Mouse (Mus musculus): Measurements from ENCODE around the gene Cstf2. TPM values are rescaled to one million over a fixed set of nuclear protein-coding genes. Genes with fewer than 3 reads are reported as not detected.

Cstf2 gene
- 45.3 and 46.2 TPM in 2 replicates for polyA plus RNA-seq (2014; fragmentation: Nextera tagmentation; extraction: Ambion mirVana)

DNA sequence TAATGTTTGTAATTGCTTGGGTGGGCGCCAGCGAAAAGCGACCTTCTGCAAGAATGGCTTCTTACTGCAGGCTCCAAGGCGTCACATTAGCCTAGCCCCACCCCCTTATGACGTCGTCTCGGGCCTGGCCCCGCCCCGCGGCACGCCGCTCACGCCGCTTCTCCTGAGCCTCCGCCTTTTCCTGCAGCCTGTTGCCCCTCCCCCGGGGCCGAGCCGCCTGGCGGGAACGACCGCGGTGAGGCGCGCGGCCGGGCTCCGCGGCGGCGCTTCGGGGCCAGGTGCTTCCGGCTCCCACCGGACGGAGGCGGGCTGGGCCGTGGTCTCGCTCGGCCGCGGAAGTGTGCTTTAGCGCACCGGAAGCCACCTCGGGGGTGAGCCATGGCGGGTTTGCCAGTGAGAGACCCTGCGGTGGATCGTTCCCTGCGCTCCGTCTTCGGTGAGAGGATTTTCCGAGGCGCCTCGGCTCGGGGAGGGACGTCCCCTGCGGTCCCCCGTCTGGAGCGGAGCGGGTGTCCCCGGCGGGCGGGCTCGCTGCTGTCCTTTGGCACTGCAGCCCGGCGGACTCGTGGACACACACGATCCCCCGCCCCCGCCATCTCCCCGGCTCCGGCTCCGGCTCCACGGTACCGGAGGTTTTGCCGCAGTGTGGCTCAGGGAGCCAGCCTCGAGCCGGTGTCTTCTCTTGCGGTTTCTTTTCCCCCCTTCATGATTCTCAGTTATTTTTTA, at the start of gene Cstf2:
Cstf2 (plus strand) TSS at position 201 of the 726 bp plus-strand sequence.
- no peaks in the 10 kb centered on the region; the same call in 1 of the 2 replicates for H3K27me3 ChIP-seq (replicated peaks; ENCODE audit: control insufficient read depth, insufficient read depth, low read length)
- peak; percentile 97 for ATAC-seq (ENCODE audit: low read depth)
- H3K9me3 ChIP-seq (ENCODE audit: control insufficient read depth, low read length), result no peaks in the 10 kb centered on the region
- H3K4me2 ChIP-seq (ENCODE audit: low read depth, low read length), result peak within 1 kb of the TSS; percentile 51
- no peaks in the 10 kb centered on the region for H3K4me1 ChIP-seq (ENCODE audit: control insufficient read depth, insufficient read depth, low read length)
- H3K36me3 ChIP-seq (ENCODE audit: control insufficient read depth, insufficient read depth, low read length), result peaks cover 26% of the 10 kb centered on the region; the same call in 1 of the 2 replicates
- peak within 1 kb of the TSS; percentile 80 for H3K9ac ChIP-seq (ENCODE audit: low read depth, low read length)
- peak within 1 kb of the TSS; percentile 56 for H3K4me3 ChIP-seq (ENCODE audit: low read depth, low read length)
- DNase-seq (ENCODE audit: low spot score), result peak; percentile 92
- 32% methylated on average over 21 of the region's 77 CpGs for WGBS
- peak within 1 kb of the TSS; percentile 87 for H3K27ac ChIP-seq (replicated peaks; ENCODE audit: low read depth, low read length)

GRCm38 (mm10) chrX:134019005-134019404, 40.0 kb upstream of the Cstf2 start:
- H3K4me3 ChIP-seq (ENCODE audit: low read depth, low read length), result no peak overlapping the region
- H3K4me1 ChIP-seq (ENCODE audit: control insufficient read depth, insufficient read depth, low read length), result no peaks in the 10 kb centered on the region
- H3K9ac ChIP-seq (ENCODE audit: low read depth, low read length), result no peak overlapping the region
- no peaks in the 10 kb centered on the region for H3K27me3 ChIP-seq (replicated peaks; ENCODE audit: control insufficient read depth, insufficient read depth, low read length)
- 14% methylated on average over 9 of the region's 9 CpGs for WGBS
- ATAC-seq (ENCODE audit: low read depth) (0 out of 2 replicates have a peak, but pooled peaks have one; percentile 53), DNase-seq (ENCODE audit: low spot score) (peak; percentile 59)
- no peak overlapping the region for H3K27ac ChIP-seq (replicated peaks; ENCODE audit: low read depth, low read length)
- H3K36me3 ChIP-seq (ENCODE audit: control insufficient read depth, insufficient read depth, low read length), result no peaks in the 10 kb centered on the region
- H3K9me3 ChIP-seq (ENCODE audit: control insufficient read depth, low read length), result no peaks in the 10 kb centered on the region
- no peak overlapping the region for H3K4me2 ChIP-seq (ENCODE audit: low read depth, low read length)

- Histone ChIP-seq H3K4me3 (ENCODE audit: low read depth, low read length) (no peak overlapping the region), H3K36me3 (ENCODE audit: control insufficient read depth, insufficient read depth, low read length) (no peaks in the 10 kb centered on the region), H3K9me3 (ENCODE audit: control insufficient read depth, low read length) (no peaks in the 10 kb centered on the region), H3K4me2 (ENCODE audit: low read depth, low read length) (no peak overlapping the region), H3K9ac (ENCODE audit: low read depth, low read length) (no peak overlapping the region), H3K4me1 (ENCODE audit: control insufficient read depth, insufficient read depth, low read length) (no peaks in the 10 kb centered on the region), H3K27ac (replicated peaks; ENCODE audit: low read depth, low read length) (no peak overlapping the region), H3K27me3 (replicated peaks; ENCODE audit: control insufficient read depth, insufficient read depth, low read length) (no peaks in the 10 kb centered on the region)
- WGBS, result 53% methylated on average over 5 of the region's 5 CpGs
- DNase-seq (ENCODE audit: low spot score) (no peak), ATAC-seq (ENCODE audit: low read depth) (no peak)
Observed at GRCm38 (mm10) chrX:134020664-134021063, 38.3 kb upstream of the Cstf2 start.

DNA sequence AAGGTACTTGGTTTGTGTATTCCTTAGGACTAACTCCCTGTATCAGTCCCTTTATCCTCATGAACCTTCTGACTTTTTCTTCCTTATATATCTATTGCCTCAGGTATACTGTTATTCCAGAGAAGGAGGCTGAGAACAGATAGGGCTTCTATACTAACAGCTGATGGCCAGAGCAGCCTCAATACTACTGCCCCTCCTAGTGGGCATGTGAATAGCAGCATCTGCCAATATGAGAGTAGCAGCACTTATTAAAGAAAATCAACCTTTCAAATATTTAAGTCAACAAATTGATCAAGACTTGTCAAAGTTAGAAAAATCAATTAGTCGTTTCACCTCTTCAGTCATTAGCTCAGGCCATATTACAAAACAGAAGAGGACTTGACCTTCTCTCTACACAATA, 10.0 kb upstream of the Cstf2 start:
- H3K9ac ChIP-seq (ENCODE audit: low read depth, low read length), result no peak overlapping the region
- WGBS, result 68% methylated on average over 1 of the region's 1 CpGs
- H3K27ac ChIP-seq (replicated peaks; ENCODE audit: low read depth, low read length), result no peak overlapping the region
- ATAC-seq (ENCODE audit: low read depth) (no peak), DNase-seq (ENCODE audit: low spot score) (no peak)
- H3K9me3 ChIP-seq (ENCODE audit: control insufficient read depth, low read length), result no peaks in the 10 kb centered on the region
- no peaks in the 10 kb centered on the region for H3K36me3 ChIP-seq (ENCODE audit: control insufficient read depth, insufficient read depth, low read length)
- H3K27me3 ChIP-seq (replicated peaks; ENCODE audit: control insufficient read depth, insufficient read depth, low read length), result no peaks in the 10 kb centered on the region
- no peak overlapping the region for H3K4me2 ChIP-seq (ENCODE audit: low read depth, low read length)
- no peaks in the 10 kb centered on the region for H3K4me1 ChIP-seq (ENCODE audit: control insufficient read depth, insufficient read depth, low read length)
- H3K4me3 ChIP-seq (ENCODE audit: low read depth, low read length), result no peak overlapping the region

- Histone ChIP-seq H3K36me3 (ENCODE audit: control insufficient read depth, insufficient read depth, low read length) (0 out of 2 replicates have a peak, but pooled peaks cover 10% of the 10 kb centered on the region), H3K4me1 (ENCODE audit: control insufficient read depth, insufficient read depth, low read length) (no peaks in the 10 kb centered on the region), H3K27ac (replicated peaks; ENCODE audit: low read depth, low read length) (no peak overlapping the region), H3K9me3 (ENCODE audit: control insufficient read depth, low read length) (no peaks in the 10 kb centered on the region), H3K27me3 (replicated peaks; ENCODE audit: control insufficient read depth, insufficient read depth, low read length) (no peaks in the 10 kb centered on the region; the same call in 1 of the 2 replicates), H3K4me2 (ENCODE audit: low read depth, low read length) (no peak overlapping the region), H3K4me3 (ENCODE audit: low read depth, low read length) (no peak overlapping the region), H3K9ac (ENCODE audit: low read depth, low read length) (no peak overlapping the region)
- DNase-seq (ENCODE audit: low spot score) (no peak), ATAC-seq (ENCODE audit: low read depth) (no peak)
- 81% methylated on average over 2 of the region's 2 CpGs for WGBS
Observed at GRCm38 (mm10) chrX:134056897-134057296, 2.1 kb upstream of the Cstf2 start.

DNA sequence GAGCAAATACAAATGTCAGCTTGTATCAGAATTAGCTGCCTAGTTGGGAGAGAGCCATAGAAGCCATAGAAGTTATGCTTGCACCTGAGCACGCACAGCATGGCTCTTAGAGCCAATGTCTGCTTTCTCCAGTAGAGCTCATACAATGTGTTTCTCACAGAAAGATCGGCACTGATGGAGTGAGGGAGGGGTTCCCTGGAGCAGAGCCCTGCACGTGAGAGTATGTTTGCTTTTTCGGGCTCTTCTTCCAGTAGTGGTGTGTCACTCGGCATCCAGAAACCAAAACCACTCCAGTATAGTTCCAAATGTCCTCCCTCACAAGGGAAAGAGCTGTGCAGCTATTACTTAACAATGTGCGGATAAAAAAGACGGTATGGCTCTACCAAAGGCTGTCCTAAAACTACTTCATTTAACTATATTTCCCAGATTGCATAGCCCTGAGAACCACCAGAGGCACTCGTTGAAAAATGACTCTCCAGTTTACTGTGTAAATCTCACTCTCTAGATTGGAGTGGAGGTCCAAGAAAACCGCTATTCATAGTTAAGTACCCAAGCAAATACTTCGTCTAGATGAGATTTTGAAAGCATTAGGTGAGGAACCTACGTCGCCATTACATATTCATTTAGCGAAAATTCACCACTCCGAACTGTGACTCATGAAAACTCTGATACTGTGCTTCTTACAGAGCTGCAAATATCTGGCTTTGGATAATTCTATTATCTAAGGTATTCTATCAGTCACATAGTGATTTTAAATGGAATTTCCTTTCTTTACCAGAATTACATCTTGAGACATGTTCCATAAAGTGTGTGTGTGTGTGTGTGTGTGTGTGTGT, 729 bp upstream of the Cstf2 start:
- Histone ChIP-seq H3K4me2 (ENCODE audit: low read depth, low read length) (peak overlapping the region; percentile 42), H3K4me3 (ENCODE audit: low read depth, low read length) (peak overlapping the region; percentile 56), H3K4me1 (ENCODE audit: control insufficient read depth, insufficient read depth, low read length) (no peaks in the 10 kb centered on the region), H3K27me3 (replicated peaks; ENCODE audit: control insufficient read depth, insufficient read depth, low read length) (no peaks in the 10 kb centered on the region; the same call in 1 of the 2 replicates), H3K36me3 (ENCODE audit: control insufficient read depth, insufficient read depth, low read length) (peaks cover 22% of the 10 kb centered on the region; the same call in 1 of the 2 replicates), H3K9ac (ENCODE audit: low read depth, low read length) (no peak overlapping the region), H3K27ac (replicated peaks; ENCODE audit: low read depth, low read length) (0 out of 2 replicates have a peak overlapping the region, but pooled peaks have one; percentile 21), H3K9me3 (ENCODE audit: control insufficient read depth, low read length) (no peaks in the 10 kb centered on the region)
- ATAC-seq (ENCODE audit: low read depth) (no peak), DNase-seq (ENCODE audit: low spot score) (no peak)
- 74% methylated on average over 14 of the region's 14 CpGs for WGBS

- H3K4me3 ChIP-seq (ENCODE audit: low read depth, low read length), result peak overlapping the region; percentile 56
- no peaks in the 10 kb centered on the region for H3K9me3 ChIP-seq (ENCODE audit: control insufficient read depth, low read length)
- H3K4me1 ChIP-seq (ENCODE audit: control insufficient read depth, insufficient read depth, low read length), result no peaks in the 10 kb centered on the region
- peak overlapping the region; percentile 51 for H3K4me2 ChIP-seq (ENCODE audit: low read depth, low read length)
- no peak for ATAC-seq (ENCODE audit: low read depth)
- WGBS, result 19% methylated on average over 10 of the region's 10 CpGs
- DNase-seq (ENCODE audit: low spot score), result peak; percentile 49
- peak overlapping the region; percentile 87 for H3K27ac ChIP-seq (replicated peaks; ENCODE audit: low read depth, low read length)
- no peaks in the 10 kb centered on the region; the same call in 1 of the 2 replicates for H3K27me3 ChIP-seq (replicated peaks; ENCODE audit: control insufficient read depth, insufficient read depth, low read length)
- H3K9ac ChIP-seq (ENCODE audit: low read depth, low read length), result peak overlapping the region; percentile 80
- H3K36me3 ChIP-seq (ENCODE audit: control insufficient read depth, insufficient read depth, low read length), result peaks cover 30% of the 10 kb centered on the region; the same call in 1 of the 2 replicates
Observed at GRCm38 (mm10) chrX:134059764-134060163, 777 bp downstream of the Cstf2 start.

DNA sequence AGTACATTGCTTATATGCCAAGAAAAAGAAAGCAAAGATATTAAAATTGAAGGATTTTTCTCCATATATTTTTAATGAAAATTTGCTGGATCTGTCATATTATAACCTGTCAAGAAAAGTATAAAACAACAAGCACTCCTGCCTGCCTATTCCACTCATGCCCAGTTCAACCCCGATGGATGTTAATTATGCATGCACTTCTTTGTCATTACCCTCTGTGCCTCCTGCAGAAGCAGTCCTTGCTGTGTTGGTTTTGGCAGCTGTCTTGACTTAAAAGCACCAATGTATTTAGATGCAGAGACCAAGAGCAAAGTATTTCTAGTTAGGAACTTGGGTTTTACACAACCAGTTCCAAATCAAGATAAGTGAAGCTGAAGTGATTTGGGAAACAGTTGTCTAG, 26.5 kb downstream of the Cstf2 start:
- H3K27ac ChIP-seq (replicated peaks; ENCODE audit: low read depth, low read length), result no peak overlapping the region
- H3K36me3 ChIP-seq (ENCODE audit: control insufficient read depth, insufficient read depth, low read length), result peaks cover 26% of the 10 kb centered on the region; the same call in 1 of the 2 replicates
- H3K9me3 ChIP-seq (ENCODE audit: control insufficient read depth, low read length), result no peaks in the 10 kb centered on the region
- H3K27me3 ChIP-seq (replicated peaks; ENCODE audit: control insufficient read depth, insufficient read depth, low read length), result no peaks in the 10 kb centered on the region; the same call in 1 of the 2 replicates
- 87% methylated on average over 1 of the region's 1 CpGs for WGBS
- H3K4me3 ChIP-seq (ENCODE audit: low read depth, low read length), result no peak overlapping the region
- no peaks in the 10 kb centered on the region for H3K4me1 ChIP-seq (ENCODE audit: control insufficient read depth, insufficient read depth, low read length)
- ATAC-seq (ENCODE audit: low read depth) (no peak), DNase-seq (ENCODE audit: low spot score) (no peak)
- no peak overlapping the region for H3K9ac ChIP-seq (ENCODE audit: low read depth, low read length)
- H3K4me2 ChIP-seq (ENCODE audit: low read depth, low read length), result no peak overlapping the region
